Mouse (Mus musculus) midbrain, embryonic 15.5 days (tissue): ENCODE data around the gene Myo3a. TPM values are rescaled to one million over a fixed set of nuclear protein-coding genes. Genes with fewer than 3 reads are reported as not detected.

Experiments
- ATAC-seq: fragments of 200-750 bp; cut with Nextera tagmentation; replicated peaks from 2 replicates; pipeline ENCODE4 v1.8.0; 2017; ENCODE audit warnings: moderate TSS enrichment
- H3K27ac ChIP-seq: fragments of 300-500 bp; sonication (generic); 2 replicates; pipeline ENCODE4 v1.5.1; 2015; ENCODE audit warnings: mild to moderate bottlenecking, inconsistent platforms
- H3K27me3 ChIP-seq: fragments of 300-500 bp; sonication (generic); replicated peaks from 2 replicates; pipeline ENCODE4 v1.6.1; 2015; ENCODE audit warnings: inconsistent platforms
- H3K36me3 ChIP-seq: fragments of 300-500 bp; sonication (generic); replicated peaks from 2 replicates; pipeline ENCODE4 v1.6.1; 2015; ENCODE audit warnings: inconsistent platforms
- H3K4me1 ChIP-seq: fragments of 300-500 bp; sonication (generic); 2 replicates; pipeline ENCODE4 v1.6.1; 2015; ENCODE audit warnings: inconsistent platforms
- H3K4me2 ChIP-seq: fragments of 300-500 bp; sonication (generic); 2 replicates; pipeline ENCODE4 v1.6.1; 2015; ENCODE audit warnings: inconsistent platforms, mild to moderate bottlenecking, moderate library complexity
- H3K4me3 ChIP-seq: fragments of 300-500 bp; sonication (generic); 2 replicates; pipeline ENCODE4 v1.5.1; 2015; ENCODE audit warnings: mild to moderate bottlenecking, inconsistent platforms
- H3K9ac ChIP-seq: fragments of 300-500 bp; sonication (generic); 2 replicates; pipeline ENCODE4 v1.6.1; 2015; ENCODE audit warnings: mild to moderate bottlenecking, inconsistent platforms
- H3K9me3 ChIP-seq: fragments of 300-500 bp; sonication (generic); 2 replicates; pipeline ENCODE4 v1.6.1; 2016; ENCODE audit warnings: inconsistent platforms
- WGBS: fragments of 180-500 bp; shearing (Covaris S2); methylation state at CpG from one replicate; pipeline ENCODE4 v1.1.7; 2015; ENCODE audit warnings: mixed read lengths; 5-methylcytosine and 5-hydroxymethylcytosine counted together
- polyA plus RNA-seq: library from polyadenylated mRNA; unstranded; fragments of >200 nt; fragmentation: Nextera tagmentation; extraction: Ambion mirVana; gene quantifications from 2 replicates; pipeline ENCODE4 v1.2.1, GENCODE M21; 2015

Myo3a gene
- polyA plus RNA-seq, 1 experiment from 2014 or later, result not detected

DNA sequence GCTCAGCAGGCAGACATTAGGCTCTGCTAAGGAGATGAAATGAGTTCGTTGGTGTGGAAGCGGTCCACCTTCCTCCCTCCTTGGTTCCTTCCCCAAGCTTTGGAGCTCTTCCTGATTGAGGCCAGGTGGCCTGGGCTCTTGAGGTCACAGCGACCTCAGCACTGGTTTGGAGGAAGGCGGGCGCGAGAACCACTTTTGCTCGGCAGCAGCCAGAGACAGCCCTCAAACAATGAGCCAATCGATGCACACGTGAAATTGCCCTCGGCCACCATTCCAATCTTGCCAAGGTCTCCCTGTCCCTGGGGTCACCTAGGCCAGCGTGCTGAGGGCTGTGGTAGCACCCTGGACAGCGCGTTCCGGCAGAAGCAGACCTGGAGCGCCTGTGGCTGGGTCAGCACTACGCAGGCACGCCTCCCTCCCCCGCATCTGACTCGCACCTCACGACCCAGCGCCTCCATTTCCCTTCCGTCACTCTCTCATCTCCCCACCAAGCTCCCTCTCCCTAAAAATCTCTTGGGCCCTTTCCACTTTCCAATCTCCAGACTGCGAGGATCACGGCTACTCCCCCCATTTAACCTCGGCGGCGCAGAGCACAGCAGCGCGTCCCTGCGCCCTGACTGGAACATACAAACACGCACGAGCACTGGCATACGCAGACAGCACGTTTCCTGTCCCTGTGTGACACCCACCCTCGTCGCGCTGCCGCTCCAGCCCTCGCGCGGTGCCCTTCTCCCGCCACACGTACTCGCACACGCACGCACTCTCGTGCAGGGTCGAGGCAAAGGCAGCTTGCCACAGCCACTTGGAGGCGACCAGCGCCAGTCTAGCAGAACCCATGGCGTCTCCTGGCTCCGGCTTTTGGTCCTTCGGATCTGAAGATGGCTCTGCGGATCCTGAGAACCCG, 394.8 kb downstream of the Myo3a start, which contains the start of gene Gad2:
Gene Gad2 (plus strand): TSS at position 378 of the 904 bp plus-strand sequence.
- Histone ChIP-seq H3K27ac (peak within 1 kb of the TSS; percentile 91), H3K4me1 (peaks cover 40% of the 10 kb centered on the region), H3K9ac (peak within 1 kb of the TSS; percentile 63), H3K4me3 (peak within 1 kb of the TSS; percentile 54), H3K27me3 (peaks cover 48% of the 10 kb centered on the region), H3K9me3 (no peaks in the 10 kb centered on the region), H3K4me2 (peak within 1 kb of the TSS; percentile 85), H3K36me3 (no peaks in the 10 kb centered on the region)
- peak; percentile 81 for ATAC-seq
- under 1% methylated on average over 55 of the region's 55 CpGs for WGBS

DNA sequence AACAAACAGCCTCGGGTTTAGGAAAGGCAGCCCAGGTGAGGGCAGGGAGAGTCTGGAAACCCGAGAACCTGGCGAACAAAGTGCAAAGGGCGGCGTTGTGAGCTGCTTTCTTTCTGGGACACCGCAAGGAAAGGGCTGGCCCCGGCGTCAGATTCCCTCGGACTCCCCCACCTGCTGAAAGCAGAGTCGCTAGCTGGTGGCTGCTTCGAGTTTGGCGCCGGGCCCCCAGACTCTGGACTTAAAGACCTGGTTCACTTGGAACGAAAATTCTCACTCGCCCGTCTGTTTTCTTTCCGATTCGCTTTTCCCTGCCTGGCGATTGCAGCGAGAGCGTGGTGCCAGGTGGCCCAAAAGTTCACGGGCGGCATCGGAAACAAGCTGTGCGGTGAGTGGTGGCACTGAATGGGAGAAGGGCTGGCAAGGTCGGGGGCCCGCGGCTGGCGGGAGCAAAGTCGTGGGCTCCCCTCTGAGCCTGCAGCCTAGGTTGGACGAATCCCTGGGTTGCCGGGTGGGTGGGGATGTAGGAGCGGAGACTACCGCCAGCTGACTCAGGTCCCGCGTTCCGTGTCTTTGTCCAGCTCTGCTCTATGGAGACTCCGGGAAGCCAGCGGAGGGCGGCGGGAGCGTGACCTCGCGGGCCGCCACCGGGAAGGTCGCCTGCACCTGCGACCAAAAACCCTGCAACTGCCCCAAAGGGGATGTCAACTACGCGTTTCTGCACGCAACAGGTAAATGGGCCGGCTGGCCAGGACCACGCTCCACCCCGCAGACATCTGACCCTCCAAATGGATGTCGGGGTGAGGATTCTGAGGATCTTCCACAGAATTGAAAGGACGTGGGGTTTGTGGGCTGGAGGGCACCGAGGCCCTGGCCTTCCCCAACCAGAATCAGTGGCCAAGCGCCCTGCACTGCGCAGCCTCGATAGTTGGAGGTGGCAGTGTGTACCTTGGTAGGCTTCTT, 396.1 kb downstream of the Myo3a start:
- no peaks in the 10 kb centered on the region for H3K9me3 ChIP-seq
- ATAC-seq, result no peak
- peak overlapping the region; percentile 85 for H3K4me2 ChIP-seq
- H3K4me1 ChIP-seq, result peaks cover 40% of the 10 kb centered on the region
- under 1% methylated on average over 60 of the region's 60 CpGs for WGBS
- peak overlapping the region; percentile 91 for H3K27ac ChIP-seq
- H3K27me3 ChIP-seq, result peaks cover 48% of the 10 kb centered on the region
- peak overlapping the region; percentile 54 for H3K4me3 ChIP-seq
- H3K9ac ChIP-seq, result peak overlapping the region; percentile 63
- H3K36me3 ChIP-seq, result no peaks in the 10 kb centered on the region

DNA sequence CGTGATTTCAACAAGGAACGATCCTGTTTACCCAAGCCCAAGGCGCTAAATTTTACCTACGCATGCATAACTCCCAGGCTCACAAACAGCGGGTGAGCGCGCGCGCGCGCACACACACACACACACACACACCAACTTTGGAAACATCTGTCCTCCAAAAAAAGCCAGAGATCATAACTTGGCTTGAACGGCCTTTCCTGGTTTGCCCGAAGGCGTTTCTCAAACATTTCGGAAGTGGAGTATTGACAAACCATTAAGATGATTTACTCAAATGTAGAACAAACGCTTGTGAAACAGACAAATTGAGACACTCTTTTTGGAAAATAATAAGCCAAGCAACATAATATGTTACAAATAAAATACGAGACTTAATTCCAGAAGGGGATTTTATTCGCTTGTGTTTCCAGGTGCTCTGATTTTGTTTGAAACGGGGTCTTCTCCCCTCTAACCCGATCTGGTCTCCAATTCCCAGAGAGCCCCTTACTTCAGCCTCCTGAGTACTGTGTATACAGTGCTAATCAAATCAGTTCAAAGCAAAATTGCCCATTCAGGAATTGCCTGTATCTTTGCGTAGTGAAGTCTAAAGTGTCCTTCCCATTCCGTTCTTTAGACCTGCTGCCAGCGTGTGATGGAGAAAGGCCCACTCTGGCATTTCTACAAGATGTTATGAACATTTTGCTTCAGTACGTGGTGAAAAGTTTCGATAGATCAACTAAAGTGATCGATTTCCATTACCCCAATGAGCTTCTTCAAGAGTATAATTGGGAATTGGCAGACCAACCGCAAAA, 397.1 kb downstream of the Myo3a start:
- no peaks in the 10 kb centered on the region for H3K36me3 ChIP-seq
- peaks cover 42% of the 10 kb centered on the region for H3K27me3 ChIP-seq
- H3K9me3 ChIP-seq, result no peaks in the 10 kb centered on the region
- WGBS, result 3% methylated on average over 27 of the region's 27 CpGs
- H3K27ac ChIP-seq, result peak overlapping the region; percentile 91
- H3K4me3 ChIP-seq, result peak overlapping the region; percentile 54
- peak overlapping the region; percentile 63 for H3K9ac ChIP-seq
- peaks cover 38% of the 10 kb centered on the region for H3K4me1 ChIP-seq
- ATAC-seq, result no peak
- peak overlapping the region; percentile 85 for H3K4me2 ChIP-seq

DNA sequence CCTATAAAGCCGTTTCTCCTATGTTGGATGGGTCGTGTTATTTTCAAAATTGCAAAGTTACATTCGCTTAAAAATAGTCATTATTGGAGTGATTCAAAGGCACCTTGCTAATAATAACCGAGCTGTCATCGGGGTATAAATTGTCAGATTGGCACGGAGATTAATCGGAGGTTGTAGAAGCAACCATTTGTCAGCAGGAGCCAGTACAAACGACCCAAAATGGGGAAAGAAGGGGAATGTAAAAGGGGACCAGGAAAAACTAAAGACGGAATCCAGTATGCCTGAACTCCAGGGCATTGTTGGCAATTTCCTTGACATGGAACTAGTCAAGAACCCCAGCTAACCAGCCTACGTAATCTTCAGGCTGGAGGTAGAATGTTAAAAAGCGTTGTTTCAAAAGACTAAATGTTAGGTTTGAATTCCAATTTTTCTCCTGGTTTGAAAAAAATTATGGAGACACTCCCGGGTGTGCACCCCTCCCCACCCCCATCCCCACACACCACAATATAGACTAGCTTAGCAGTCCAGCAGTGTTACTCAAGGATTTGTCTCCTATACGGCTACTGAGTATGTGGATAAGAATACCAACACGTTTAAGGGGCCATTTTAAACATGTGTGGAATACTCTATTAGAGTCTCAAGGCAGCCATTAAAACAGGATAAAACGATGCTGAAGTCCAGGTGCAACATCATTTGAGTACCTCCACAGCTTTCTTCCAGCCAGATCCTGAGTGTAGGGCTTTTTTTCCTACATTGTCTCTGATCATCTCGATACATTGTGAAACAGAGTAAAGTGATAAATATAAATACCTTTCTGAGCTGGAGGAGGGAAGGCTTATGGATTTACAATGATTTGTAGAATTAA, 398.0 kb downstream of the Myo3a start:
- Histone ChIP-seq H3K4me3 (peak overlapping the region; percentile 54), H3K4me1 (peaks cover 30% of the 10 kb centered on the region), H3K36me3 (no peaks in the 10 kb centered on the region), H3K27me3 (peaks cover 39% of the 10 kb centered on the region), H3K4me2 (peak overlapping the region; percentile 85), H3K9ac (peak overlapping the region; percentile 33), H3K27ac (peak overlapping the region; percentile 91), H3K9me3 (no peaks in the 10 kb centered on the region)
- no peak for ATAC-seq
- 7% methylated on average over 16 of the region's 16 CpGs for WGBS

DNA sequence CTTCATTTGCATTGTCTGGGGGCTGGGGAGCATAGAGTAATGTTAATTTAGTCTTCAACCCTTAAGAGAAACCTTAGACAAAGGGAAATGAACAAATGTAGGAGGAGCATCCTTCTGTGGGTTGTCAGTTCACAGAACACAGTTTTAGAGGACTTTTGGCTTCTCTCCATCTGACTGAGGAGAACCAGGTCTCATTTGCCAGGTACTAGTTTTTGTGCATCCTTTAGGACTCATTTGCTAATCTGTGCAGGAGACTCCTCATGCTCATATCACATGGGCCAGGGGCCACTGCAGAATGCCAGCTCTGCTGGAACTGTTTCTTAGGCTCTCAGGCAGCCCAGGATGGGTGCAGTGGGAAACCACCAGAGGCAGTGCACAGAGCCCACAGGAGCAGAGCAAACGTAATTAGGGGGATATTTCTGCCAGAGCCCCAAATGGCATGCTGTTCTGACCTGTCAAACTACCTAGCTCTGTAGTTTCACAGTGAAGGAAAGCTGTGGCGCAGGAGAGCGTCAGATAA, 399.9 kb downstream of the Myo3a start:
- Histone ChIP-seq H3K9me3 (no peaks in the 10 kb centered on the region), H3K4me1 (peaks cover 14% of the 10 kb centered on the region; the same call in 1 of the 2 replicates), H3K36me3 (no peaks in the 10 kb centered on the region), H3K27ac (peak overlapping the region; percentile 91), H3K27me3 (peaks cover 28% of the 10 kb centered on the region), H3K4me3 (peak overlapping the region; percentile 54), H3K4me2 (peak overlapping the region; percentile 85), H3K9ac (peak overlapping the region; percentile 33)
- 0 out of 2 replicates have a peak, but pooled peaks have one; percentile 13 for ATAC-seq
- 16% methylated on average over 3 of the region's 3 CpGs for WGBS

DNA sequence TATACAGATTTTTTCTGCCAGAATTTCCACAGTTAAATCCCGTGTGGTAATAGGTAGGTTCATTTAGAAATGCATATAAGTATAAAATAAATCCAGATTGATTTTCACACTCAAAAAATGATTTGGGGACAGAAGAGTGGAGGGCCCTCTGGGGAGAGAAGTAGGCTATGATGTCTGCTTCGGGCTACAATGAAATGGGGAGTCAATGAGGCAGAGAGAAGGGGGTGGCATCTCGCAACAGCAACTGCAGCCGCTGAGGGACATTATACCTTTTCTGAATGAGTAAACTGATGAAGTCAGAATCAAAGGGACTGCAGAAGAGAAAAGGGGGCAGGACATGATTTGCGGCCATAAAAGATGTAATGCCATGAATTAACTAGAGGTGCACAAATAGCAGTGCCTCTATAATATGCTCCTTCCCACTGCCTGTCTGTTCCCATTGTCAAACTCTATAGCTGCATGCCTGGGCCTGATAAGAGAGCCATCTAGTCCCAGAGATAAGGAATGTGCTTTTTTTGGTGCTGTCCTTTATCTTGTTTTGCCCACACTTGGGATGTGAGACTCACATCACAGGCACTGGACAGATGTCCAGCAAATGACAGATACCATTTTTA, 400.6 kb downstream of the Myo3a start:
- Histone ChIP-seq H3K36me3 (no peaks in the 10 kb centered on the region), H3K4me3 (peak overlapping the region; percentile 54), H3K9ac (peak overlapping the region; percentile 33), H3K27ac (peak overlapping the region; percentile 91), H3K27me3 (peaks cover 27% of the 10 kb centered on the region), H3K9me3 (no peaks in the 10 kb centered on the region), H3K4me2 (peak overlapping the region; percentile 85), H3K4me1 (peaks cover 7% of the 10 kb centered on the region; the same call in 1 of the 2 replicates)
- ATAC-seq, result peak; percentile 55; the same call in 1 of the 2 replicates
- WGBS, result 12% methylated on average over 5 of the region's 5 CpGs

DNA sequence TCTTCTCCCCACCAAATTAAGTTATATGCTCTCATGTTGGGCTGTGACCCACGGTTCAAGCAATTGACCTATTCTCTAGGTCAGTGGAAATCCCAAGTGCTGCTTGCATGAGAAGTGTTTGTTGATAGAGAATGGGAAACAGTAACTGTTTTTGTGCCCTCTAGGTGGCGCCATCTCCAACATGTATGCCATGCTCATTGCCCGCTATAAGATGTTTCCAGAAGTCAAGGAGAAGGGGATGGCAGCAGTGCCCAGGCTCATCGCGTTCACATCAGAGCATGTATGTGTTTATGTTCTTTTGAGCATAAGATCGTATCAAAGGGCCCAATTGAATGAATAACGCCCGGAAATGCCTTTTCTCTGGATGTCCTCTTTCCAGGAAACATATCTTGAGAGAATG, 407.5 kb downstream of the Myo3a start:
- H3K27ac ChIP-seq, result no peak overlapping the region
- ATAC-seq, result no peak
- H3K4me1 ChIP-seq, result no peaks in the 10 kb centered on the region
- no peaks in the 10 kb centered on the region for H3K27me3 ChIP-seq
- no peaks in the 10 kb centered on the region for H3K9me3 ChIP-seq
- no peak overlapping the region for H3K4me2 ChIP-seq
- H3K4me3 ChIP-seq, result no peak overlapping the region
- no peak overlapping the region for H3K9ac ChIP-seq
- H3K36me3 ChIP-seq, result no peaks in the 10 kb centered on the region
- WGBS, result 45% methylated on average over 8 of the region's 8 CpGs

DNA sequence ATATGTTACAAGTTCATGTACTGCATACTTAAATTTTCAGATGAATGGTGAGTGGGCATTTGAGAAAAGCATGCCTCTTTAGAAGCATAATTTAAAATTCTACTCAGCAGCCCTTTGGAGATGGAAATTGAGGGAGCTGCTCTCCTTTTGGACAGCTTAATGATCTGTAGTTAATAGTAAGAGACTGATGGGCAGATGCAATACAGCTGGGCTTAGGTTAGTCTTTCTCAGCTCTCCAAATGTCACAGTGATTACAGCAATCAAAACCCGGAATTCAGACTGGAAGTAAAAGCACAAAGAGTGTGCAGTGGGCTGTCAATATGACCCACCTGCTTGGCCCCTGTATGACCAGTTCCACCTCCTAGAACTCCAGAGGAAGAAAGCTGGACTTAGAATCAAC, 418.8 kb downstream of the Myo3a start:
- Histone ChIP-seq H3K4me2 (no peak overlapping the region), H3K4me1 (peaks cover 5% of the 10 kb centered on the region; the same call in 1 of the 2 replicates), H3K27ac (no peak overlapping the region), H3K27me3 (no peaks in the 10 kb centered on the region), H3K9me3 (no peaks in the 10 kb centered on the region), H3K4me3 (no peak overlapping the region), H3K36me3 (no peaks in the 10 kb centered on the region), H3K9ac (no peak overlapping the region)
- WGBS, result 34% methylated on average over 1 of the region's 1 CpGs
- ATAC-seq, result 0 out of 2 replicates have a peak, but pooled peaks have one; percentile 34

DNA sequence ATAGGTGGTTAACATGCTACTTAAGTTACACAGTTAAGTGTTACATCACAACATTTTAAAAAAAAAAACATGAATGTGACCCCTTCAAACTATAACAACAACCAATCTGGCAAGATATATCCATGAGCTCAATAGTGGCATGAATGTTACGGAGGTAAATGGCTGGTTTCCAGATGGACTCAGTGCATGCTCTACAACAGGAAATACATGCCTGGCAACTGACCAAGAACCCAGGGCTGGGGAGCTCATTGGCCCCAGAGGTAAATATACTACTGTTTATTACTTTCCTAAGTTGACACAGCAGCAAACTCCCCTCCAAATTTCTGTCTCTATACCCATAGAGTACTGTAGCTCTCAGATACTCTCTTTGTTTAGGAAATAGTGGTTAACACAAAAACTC, 421.1 kb downstream of the Myo3a start:
- Histone ChIP-seq H3K27me3 (no peaks in the 10 kb centered on the region), H3K27ac (no peak overlapping the region), H3K36me3 (no peaks in the 10 kb centered on the region), H3K4me2 (no peak overlapping the region), H3K4me3 (no peak overlapping the region), H3K9me3 (no peaks in the 10 kb centered on the region), H3K4me1 (no peaks in the 10 kb centered on the region), H3K9ac (no peak overlapping the region)
- ATAC-seq, result no peak
- 85% methylated on average over 1 of the region's 1 CpGs for WGBS

DNA sequence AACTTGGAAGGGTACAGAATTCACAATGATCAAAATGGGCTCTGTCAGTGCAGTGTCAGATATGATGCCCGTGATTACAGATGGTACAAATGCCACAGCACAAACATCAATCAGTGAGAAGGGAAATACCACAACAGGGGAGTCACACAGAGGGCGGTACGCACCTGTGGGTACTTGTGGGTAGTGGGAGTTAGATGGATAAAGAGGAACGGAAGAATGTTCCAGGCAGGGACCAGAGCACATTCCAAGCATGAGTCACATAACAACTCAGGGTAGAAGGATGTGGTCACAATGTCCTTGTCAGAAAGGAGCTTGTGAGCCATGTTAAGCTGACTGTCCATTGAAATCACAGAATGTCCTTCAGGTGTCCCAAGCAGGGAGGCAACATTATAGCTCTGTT, 424.5 kb downstream of the Myo3a start:
- no peaks in the 10 kb centered on the region for H3K36me3 ChIP-seq
- H3K9ac ChIP-seq, result no peak overlapping the region
- no peak overlapping the region for H3K4me2 ChIP-seq
- WGBS, result 92% methylated on average over 4 of the region's 4 CpGs
- no peaks in the 10 kb centered on the region for H3K27me3 ChIP-seq
- H3K4me3 ChIP-seq, result no peak overlapping the region
- H3K27ac ChIP-seq, result no peak overlapping the region
- H3K4me1 ChIP-seq, result no peaks in the 10 kb centered on the region; the same call in 1 of the 2 replicates
- no peaks in the 10 kb centered on the region for H3K9me3 ChIP-seq
- ATAC-seq, result no peak
